Mouse (Mus musculus) embryo, embryonic 10 days (tissue): ENCODE data around the gene Capsl.
A peak's percentile ranks its signal among the peaks of the same experiment; 100 is the strongest.

Experiments used
- DNase-seq: peaks from one replicate; pipeline ENCODE4 v3.0.0-alpha.2; 2015; ENCODE audit warnings: low spot score

The Capsl gene

DNA sequence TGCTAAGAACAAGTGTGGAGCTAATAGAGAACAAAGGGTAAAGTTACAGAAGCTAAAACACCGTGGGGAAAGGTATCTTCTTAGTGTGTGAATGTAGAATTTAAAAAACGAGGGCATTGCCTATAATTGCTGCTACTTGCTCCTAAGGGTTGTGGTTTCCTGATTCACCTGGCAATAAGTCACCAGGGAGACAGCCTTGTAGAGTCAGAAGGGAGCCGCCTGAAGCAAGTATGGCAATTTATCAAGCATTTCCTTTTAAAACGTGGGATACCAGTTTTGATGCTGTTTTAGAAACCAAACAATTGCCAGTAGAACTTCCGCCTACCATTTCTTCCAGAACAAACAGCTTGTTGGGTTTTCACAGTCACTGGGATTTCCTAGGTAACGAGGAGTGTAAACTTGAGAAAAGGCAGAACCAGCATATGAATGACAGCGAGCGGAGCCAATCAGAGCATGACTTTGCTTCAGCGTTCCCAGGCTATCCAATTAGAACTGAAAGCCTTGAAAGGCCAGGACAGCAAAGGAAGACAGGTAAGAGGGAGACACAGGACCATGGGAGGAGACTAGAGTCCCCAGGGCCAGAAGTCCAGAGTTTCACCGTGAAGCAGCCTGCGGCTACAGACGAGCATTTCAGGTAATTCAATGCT lies at the start of gene Capsl:
TSS of gene Capsl (plus strand) at position 495 of the 647 bp plus-strand sequence.
- DNase-seq = peak; percentile 73

DNA sequence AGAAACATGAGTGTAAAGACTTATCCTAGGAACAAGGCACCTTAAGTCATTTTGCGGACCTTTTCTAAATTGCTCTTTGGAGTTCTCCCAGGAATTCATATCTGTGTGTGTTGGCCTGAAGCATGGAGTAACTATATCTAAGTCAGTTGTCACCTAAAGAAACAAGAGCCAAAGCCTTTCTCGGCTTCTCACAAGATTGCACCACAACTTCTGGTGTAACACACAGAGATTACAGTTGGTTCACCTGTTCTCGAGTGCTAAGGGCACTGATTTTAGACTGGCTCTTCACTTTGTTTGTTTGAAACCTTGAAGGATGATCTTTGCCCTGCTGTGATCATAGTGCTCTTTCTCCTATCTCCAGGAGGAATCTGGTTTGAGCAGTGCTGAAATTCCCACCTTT lies 26.4 kb upstream of the Capsl start:
- no peak for DNase-seq

DNA sequence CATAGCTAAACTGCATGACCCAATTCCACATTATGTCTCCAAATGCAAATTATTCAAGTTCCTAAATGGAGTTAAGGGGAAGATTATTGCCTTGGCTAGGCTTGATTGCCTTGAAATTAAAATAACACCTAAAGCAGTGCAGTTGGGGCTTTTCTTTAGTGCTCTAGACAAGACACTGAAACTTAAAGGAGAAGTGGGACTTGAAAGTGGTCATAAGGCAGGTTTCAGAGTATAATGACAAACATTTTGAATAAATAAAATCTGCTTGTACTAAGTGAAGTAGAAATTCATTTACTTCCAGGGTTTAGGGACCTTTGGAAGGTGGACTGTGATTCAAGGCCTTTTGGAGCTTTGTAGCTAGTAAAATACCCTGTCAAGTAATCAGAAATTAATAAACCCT lies 14.7 kb upstream of the Capsl start:
- DNase-seq = no peak

GRCm38 (mm10) chr15:9427849-9428248 lies 8.0 kb upstream of the Capsl start:
- DNase-seq = no peak

DNA sequence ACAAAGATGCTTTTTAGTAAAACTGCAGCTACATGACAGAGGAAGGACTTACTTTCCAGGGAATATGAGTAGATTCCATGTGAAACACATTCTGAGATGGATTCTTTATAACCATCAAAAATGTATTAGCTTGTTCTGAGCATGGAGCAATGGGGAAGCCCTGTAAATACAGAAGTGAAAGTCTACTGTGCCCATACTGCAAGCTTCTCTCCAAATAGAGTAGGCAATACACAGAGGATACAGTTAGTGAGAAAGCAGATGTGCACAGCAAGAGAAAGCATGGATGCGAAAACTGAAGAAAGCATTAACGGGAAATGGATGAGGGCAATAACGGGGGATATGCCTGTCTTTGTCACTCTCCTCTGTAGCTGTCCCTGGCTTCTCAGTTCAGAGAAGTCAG lies 6.0 kb upstream of the Capsl start:
- no peak for DNase-seq

DNA sequence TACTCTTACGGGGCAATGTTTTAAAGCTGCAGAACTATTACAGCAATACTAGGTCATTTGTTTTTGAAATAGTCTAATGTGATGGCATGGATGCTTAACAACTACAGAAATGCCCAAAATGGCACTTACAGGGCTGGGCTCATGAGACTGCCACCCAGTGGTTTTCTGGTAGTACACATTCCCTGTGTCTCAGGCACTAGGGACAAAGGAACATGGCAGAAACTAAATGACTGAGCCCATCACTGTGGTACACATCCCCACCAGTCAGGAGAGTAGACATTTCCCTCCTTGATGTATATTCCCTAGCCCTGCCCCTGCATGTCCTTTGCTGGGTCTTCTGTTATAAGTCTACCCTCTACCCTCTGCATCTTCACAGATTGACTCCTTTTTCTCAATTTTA lies 16.2 kb downstream of the Capsl start:
- DNase-seq = peak; percentile 6

GRCm38 (mm10) chr15:9452842-9453241 lies 17.0 kb downstream of the Capsl start:
- no peak for DNase-seq

GRCm38 (mm10) chr15:9454198-9454597 lies 18.4 kb downstream of the Capsl start:
- DNase-seq = no peak

GRCm38 (mm10) chr15:9455241-9455640 lies 19.4 kb downstream of the Capsl start:
- peak; percentile 83 for DNase-seq

GRCm38 (mm10) chr15:9463521-9464027 lies 27.7 kb downstream of the Capsl start:
- DNase-seq = peak; percentile 18

GRCm38 (mm10) chr15:9464039-9464438 lies 28.2 kb downstream of the Capsl start:
- DNase-seq = no peak

GRCm38 (mm10) chr15:9471053-9471685 lies 35.3 kb downstream of the Capsl start:
- DNase-seq = no peak

GRCm38 (mm10) chr15:9472167-9472566 lies 36.3 kb downstream of the Capsl start:
- DNase-seq = no peak

DNA sequence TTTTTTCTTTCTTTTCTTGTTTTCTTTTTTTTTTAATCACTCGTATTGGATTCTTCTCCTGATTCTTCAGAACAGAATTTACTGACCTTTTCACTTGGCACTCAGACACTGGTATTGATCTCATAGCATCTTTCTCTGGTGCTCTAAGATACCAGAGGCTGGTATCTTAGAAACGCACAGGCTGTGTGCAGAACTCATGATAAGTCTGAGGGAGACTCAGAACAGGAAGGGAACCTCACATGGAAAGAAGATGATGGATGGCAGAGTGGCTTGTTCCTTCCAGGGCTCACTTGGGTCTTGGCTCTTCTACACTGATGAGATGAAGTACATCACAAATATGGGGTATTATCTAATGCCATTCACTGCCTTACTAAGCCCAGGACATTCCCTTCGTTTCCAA lies 36.8 kb downstream of the Capsl start:
- no peak for DNase-seq

DNA sequence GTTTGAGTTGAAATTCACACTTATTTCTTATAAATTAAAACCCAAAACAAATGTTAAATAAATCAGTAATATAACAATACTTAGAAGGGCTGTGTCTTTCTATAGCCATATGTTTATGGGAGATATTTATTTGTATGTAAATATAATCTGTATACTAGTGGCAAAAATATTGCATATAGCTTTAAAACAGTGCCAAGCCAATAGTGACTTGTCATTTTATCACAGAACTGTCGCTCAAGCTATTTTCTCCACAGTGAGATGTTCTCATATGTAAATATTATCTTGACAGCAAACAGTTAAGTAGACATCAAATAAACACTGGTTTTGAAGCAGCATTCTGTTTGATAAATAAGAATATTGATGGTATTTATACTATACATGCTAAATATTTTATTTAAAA lies 37.4 kb downstream of the Capsl start:
- no peak for DNase-seq

DNA sequence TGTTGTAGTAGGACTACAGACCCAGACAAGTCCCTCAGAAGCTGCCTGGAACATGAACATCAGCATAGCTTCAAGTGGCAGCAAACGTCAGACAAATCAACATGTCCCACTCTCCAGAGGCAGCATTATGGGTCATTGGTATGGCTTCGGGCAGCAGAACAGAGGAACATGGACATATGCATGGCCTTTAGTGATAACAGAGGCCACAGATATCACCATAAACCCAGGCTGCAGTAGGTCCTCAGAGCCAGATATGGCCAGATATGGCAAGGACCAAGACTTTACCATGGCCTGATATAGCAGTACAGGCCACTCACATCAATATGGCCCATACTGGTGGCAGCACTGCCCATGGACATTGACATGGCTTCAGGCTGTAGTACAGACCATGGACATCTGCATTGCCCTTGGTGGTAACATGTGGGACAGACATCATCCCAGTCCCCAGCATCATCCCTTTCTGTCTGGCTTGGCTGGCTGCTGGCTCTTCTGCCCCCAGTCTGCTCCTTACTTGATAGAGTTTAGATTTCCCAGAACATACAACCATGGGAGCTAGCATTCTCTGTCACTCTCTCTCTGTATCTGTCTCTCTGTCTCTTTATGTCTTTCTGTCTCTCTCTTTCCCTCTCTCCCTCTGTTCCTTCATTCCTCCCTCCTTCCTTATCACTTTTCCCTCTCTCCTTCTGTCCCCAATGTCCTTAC lies 53.7 kb downstream of the Capsl start:
- no peak for DNase-seq

DNA sequence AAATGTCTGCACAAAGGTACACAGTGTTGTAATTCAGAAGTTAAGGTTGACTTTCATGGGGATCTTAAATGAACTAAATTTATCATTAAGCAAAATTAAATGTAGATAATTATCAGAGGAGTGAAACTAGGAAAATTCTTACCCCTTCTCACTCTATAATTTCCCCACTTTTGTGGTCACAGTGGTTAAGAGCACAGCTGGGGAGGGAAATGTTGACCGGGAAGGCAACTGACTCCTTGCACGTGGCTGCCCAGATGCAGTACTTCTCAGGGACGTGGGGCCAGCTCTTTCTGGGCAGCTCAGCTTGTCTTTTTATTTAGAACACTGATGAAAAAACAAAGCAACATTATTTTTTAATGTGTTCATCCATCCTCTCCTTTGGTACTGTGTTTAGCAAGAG lies 56.2 kb downstream of the Capsl start:
- no peak for DNase-seq
